Mouse (Mus musculus) kidney, adult 2 months (tissue): ENCODE data around the gene Hist1h2ak. TPM values are rescaled to one million over a fixed set of nuclear protein-coding genes. Genes with fewer than 3 reads are reported as not detected.

Experiments used
- DNase-seq: peaks from one replicate; pipeline ENCODE4 v3.0.0; 2021
- H3K27ac ChIP-seq: fragments of 200-500 bp; 2 replicates; pipeline ENCODE4 v1.5.1; 2012; ENCODE audit warnings: low read depth, low read length, control low read depth, inconsistent platforms; ENCODE audit not compliant: insufficient read depth
- H3K27me3 ChIP-seq: fragments of 200-500 bp; replicated peaks from 2 replicates; pipeline ENCODE4 v1.6.1; 2012; ENCODE audit warnings: mild to moderate bottlenecking, moderate library complexity, low read length, inconsistent platforms; ENCODE audit not compliant: control insufficient read depth, insufficient read depth
- H3K36me3 ChIP-seq: fragments of 200-500 bp; 2 replicates; pipeline ENCODE4 v1.6.1; 2012; ENCODE audit warnings: mild to moderate bottlenecking, moderate library complexity, low read length, inconsistent platforms; ENCODE audit not compliant: control insufficient read depth, insufficient read depth
- H3K4me1 ChIP-seq: fragments of 200-500 bp; 2 replicates; pipeline ENCODE4 v1.6.1; 2011; ENCODE audit warnings: low read length; ENCODE audit not compliant: control insufficient read depth, insufficient read depth
- H3K4me3 ChIP-seq: fragments of 200-500 bp; 2 replicates; pipeline ENCODE4 v1.5.1; 2011; ENCODE audit warnings: mild to moderate bottlenecking, low read depth, low read length, control low read depth; ENCODE audit not compliant: insufficient read depth
- CTCF ChIP-seq: fragments of 200-500 bp; conservative IDR thresholded peaks from 2 replicates; pipeline ENCODE4 v1.5.1; 2011; ENCODE audit warnings: low read depth, mild to moderate bottlenecking, control low read depth, low read length, moderate library complexity, mixed read lengths; ENCODE audit not compliant: insufficient read depth, insufficient read length
- POLR2A ChIP-seq: fragments of 200-500 bp; IDR thresholded peaks from one replicate; pipeline ENCODE4 v1.6.1; 2011; ENCODE audit warnings: low read depth, low read length, control low read depth
- WGBS: fragments of 180-500 bp; shearing (Covaris S2); methylation state at CpG from one replicate; pipeline ENCODE4 v1.1.7; 2018; 5-methylcytosine and 5-hydroxymethylcytosine counted together
- polyA plus RNA-seq: library from polyadenylated mRNA; depleted of rRNA; stranded (reverse); fragments of >200 nt; gene quantifications from 2 replicates; pipeline ENCODE4 v1.2.3, GENCODE M21; 2012; rRNA removed

Hist1h2ak gene
- polyA plus RNA-seq, 1 experiment = 0.72 TPM

DNA sequence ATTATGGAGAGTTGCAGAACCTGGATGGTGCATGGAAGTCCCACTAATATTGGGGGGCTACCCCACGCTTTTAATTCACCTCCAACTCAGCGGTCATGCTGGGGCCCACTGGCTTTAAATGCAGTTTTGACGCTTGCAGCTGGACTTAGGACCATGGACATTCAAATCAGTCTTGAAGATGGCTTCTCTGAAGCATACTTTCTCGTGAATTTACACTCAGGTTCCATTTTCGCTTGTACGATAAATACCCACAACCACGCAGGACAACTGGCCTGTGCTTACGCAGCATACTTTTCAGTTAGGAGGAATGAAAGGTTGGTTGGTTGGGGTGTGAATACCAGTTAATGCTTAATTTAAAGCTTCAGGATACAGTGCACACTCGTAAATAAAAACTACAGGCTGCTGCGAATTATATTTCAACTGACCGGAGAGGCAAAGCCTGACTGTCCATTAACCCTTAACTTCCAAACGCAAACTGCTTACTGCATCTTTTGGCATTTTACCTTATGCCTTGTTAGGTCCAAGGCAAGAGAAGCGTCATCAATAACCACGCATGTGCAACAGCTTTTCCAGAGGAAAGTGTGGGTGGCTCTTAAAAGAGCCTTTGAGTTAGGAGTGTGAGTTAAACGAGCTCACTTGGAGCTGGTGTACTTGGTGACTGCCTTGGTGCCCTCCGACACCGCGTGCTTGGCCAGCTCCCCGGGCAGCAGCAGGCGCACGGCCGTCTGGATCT lies 38.3 kb downstream of the Hist1h2ak start:
- under 1% methylated on average over 22 of the region's 22 CpGs for WGBS
- Histone ChIP-seq H3K27me3 (no peaks in the 10 kb centered on the region), H3K27ac (no peak overlapping the region), H3K36me3 (no peaks in the 10 kb centered on the region), H3K4me3 (no peak overlapping the region), H3K4me1 (peaks cover 10% of the 10 kb centered on the region; the same call in 1 of the 2 replicates)
- no peak for DNase-seq
- TF ChIP-seq POLR2A (no peak), CTCF (no peak)

DNA sequence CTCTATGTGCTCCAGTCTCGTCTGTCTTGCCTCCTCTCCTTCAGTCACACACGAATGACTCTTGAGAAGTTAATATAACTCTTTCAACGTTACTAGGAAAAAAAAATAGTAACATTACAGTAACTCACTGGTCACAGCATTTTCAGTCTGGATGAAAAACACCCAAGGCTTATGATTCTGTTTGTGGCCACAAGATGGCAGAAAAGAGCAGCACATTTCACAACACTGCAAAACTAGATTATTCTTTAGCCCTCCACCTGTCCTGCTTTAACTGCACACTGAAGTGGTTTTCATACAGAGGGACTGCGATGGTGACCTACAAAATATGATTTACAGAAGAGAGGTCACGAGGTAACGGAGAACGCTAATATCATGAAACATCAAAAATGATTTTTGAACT lies 38.9 kb downstream of the Hist1h2ak start:
- TF ChIP-seq POLR2A = no peak
- peak; percentile 28; the same call in 1 of the 2 replicates for TF ChIP-seq CTCF
- 0% methylated on average over 7 of the region's 7 CpGs for WGBS
- H3K36me3 ChIP-seq = no peaks in the 10 kb centered on the region
- peaks cover 10% of the 10 kb centered on the region; the same call in 1 of the 2 replicates for H3K4me1 ChIP-seq
- no peaks in the 10 kb centered on the region for H3K27me3 ChIP-seq
- H3K4me3 ChIP-seq = no peak overlapping the region
- H3K27ac ChIP-seq = no peak overlapping the region
- peak; percentile 75 for DNase-seq

DNA sequence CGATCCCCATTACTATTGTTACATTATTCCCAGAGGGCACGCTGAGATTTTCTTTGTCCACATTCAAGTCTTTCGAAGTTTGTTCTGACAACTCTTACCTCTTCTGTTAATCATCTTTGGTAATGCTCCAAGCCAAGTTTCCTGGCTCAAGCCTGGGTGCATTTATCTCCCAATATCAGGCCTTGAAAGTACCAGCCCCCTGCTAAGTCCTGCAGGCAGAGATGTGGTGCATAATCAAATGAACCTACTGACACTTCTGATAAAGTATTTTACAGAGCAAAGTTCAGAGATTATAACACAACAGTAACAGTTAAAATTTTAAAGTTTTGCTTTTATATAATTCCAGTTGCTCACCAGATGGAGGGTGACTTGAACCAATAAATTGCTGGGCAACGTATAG lies 41.9 kb downstream of the Hist1h2ak start:
- Histone ChIP-seq H3K4me3 (no peak overlapping the region), H3K27ac (no peak overlapping the region), H3K36me3 (no peaks in the 10 kb centered on the region), H3K4me1 (peaks cover 8% of the 10 kb centered on the region; the same call in 1 of the 2 replicates), H3K27me3 (no peaks in the 10 kb centered on the region)
- DNase-seq = peak; percentile 4
- 42% methylated on average over 4 of the region's 4 CpGs for WGBS
- TF ChIP-seq POLR2A (no peak), CTCF (no peak)

DNA sequence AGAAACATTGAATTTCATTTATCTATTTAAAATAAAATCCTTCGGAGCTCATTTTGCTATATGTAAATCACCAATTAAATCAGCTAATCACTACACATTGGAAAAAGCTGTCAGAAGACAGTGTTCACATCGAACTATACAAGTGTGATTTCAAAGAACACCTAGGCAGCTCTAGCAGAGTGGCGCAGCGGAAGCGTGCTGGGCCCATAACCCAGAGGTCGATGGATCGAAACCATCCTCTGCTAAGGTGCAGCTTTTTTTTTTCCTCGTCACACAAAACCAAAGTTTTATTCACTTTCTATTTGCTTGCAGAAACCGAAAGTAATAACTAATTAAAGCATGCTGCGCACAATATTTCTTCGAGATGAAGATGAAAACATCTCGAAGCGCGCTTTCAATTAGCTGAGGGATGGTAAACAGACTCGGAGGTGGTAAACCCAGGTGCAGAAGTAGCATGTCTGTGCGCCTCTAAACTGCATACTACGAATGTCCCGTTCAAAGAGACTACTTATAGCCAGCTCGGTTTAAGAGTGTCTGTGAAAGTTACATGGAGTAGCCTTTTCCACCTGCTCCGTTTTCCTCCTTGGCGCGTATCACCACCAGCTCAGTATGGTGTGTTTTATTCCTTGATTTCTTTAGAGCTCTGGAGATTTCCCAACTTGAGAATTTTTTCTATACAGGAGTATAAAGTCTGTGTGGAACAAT lies 42.7 kb downstream of the Hist1h2ak start:
- DNase-seq = peak; percentile 84
- peaks cover 8% of the 10 kb centered on the region; the same call in 1 of the 2 replicates for H3K4me1 ChIP-seq
- no peak overlapping the region for H3K27ac ChIP-seq
- TF ChIP-seq POLR2A = no peak
- no peak for TF ChIP-seq CTCF
- 6% methylated on average over 22 of the region's 22 CpGs for WGBS
- peak overlapping the region; percentile 49 for H3K4me3 ChIP-seq
- no peaks in the 10 kb centered on the region for H3K27me3 ChIP-seq
- H3K36me3 ChIP-seq = no peaks in the 10 kb centered on the region

DNA sequence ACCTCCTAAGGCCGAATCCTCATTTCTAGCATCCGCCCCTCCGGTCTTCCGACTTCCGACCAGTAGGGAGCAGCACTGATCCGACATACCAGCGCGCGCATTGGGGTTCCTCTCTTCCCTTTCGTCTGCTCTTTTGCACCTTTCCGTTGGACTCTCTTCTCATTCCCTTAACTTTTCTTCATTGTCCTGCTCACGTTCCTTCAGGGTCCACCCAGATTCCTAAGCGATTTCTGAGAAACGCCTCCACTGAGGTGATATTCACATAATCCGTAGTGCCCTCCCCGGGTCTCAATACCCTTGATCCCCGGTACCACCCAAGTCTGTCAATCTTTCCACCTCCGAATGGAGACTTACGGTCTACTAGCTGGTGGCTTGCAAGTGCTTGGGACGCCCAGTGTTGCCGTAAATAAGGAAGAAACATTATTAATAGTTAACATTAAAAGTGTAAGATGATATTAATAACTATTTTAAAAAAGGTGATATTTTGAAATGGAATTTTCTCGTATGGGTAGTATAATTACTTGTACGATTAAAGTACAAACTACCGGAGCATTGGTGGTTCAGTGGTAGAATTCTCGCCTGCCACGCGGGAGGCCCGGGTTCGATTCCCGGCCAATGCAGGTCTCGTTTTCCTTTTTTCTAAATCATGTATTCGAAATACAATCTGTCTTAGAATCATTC lies 43.5 kb downstream of the Hist1h2ak start:
- TF ChIP-seq POLR2A (no peak), CTCF (peak; percentile 76)
- WGBS = under 1% methylated on average over 32 of the region's 32 CpGs
- H3K4me3 ChIP-seq = peak overlapping the region; percentile 71
- H3K27ac ChIP-seq = peak overlapping the region; percentile 17; the same call in 1 of the 2 replicates
- no peaks in the 10 kb centered on the region for H3K27me3 ChIP-seq
- H3K36me3 ChIP-seq = no peaks in the 10 kb centered on the region
- H3K4me1 ChIP-seq = peaks cover 5% of the 10 kb centered on the region; the same call in 1 of the 2 replicates
- DNase-seq = peak; percentile 92

DNA sequence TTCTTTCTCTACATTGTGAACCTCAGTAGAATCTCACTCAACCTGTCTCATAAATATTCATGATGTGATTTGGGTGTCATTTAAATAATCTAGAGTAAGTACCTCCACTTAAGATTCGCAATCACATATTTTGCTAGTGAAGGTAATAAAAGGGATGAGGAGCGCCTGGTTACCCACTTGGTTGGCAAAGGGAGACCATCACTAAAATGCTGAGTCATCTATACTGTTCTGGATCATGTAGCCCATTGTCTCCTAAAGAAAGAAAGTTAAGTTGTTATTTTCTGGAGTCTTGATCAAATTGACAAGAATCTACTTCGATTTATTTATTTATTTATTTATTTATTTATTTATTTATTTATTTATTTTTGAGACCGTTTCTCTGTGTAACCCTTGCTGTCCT lies 47.0 kb downstream of the Hist1h2ak start:
- H3K27me3 ChIP-seq = no peaks in the 10 kb centered on the region
- H3K4me1 ChIP-seq = no peaks in the 10 kb centered on the region
- no peak for DNase-seq
- TF ChIP-seq CTCF = no peak
- TF ChIP-seq POLR2A = no peak
- H3K4me3 ChIP-seq = no peak overlapping the region
- 67% methylated on average over 4 of the region's 4 CpGs for WGBS
- H3K27ac ChIP-seq = no peak overlapping the region
- no peaks in the 10 kb centered on the region for H3K36me3 ChIP-seq

Other genes starting within 250 kb of the Hist1h2ak start
- gene Zkscan8, start 222.7 kb downstream of the Hist1h2ak start, polyA plus RNA-seq = 3.0 and 4.2 TPM in 2 replicates
- gene Olfr1366, start 211.0 kb downstream of the Hist1h2ak start, polyA plus RNA-seq = not detected in 2 replicates
- gene Olfr1535, start 193.9 kb downstream of the Hist1h2ak start, polyA plus RNA-seq = not detected in 2 replicates
- not detected in 2 replicates for gene Olfr1364, start 172.1 kb downstream of the Hist1h2ak start, polyA plus RNA-seq
- not detected in 2 replicates for gene Olfr1362, start 139.8 kb downstream of the Hist1h2ak start, polyA plus RNA-seq
- not detected in 2 replicates for gene Olfr11, start 111.3 kb downstream of the Hist1h2ak start, polyA plus RNA-seq
- gene Olfr1361, start 90.4 kb downstream of the Hist1h2ak start, polyA plus RNA-seq = not detected in 2 replicates
- gene Olfr1360, start 76.4 kb downstream of the Hist1h2ak start, polyA plus RNA-seq = not detected in 2 replicates
- gene Olfr1359, start 55.7 kb downstream of the Hist1h2ak start, polyA plus RNA-seq = not detected in 2 replicates
- gene Hist1h2bl, start 37.7 kb downstream of the Hist1h2ak start, polyA plus RNA-seq = 1.0 TPM in 1 of 2 replicates, not detected in the other
- 0.49 and 1.2 TPM in 2 replicates for gene Hist1h2ai, start 37.4 kb downstream of the Hist1h2ak start, polyA plus RNA-seq
- 1.1 and 2.2 TPM in 2 replicates for gene Hist1h3h, start 36.2 kb downstream of the Hist1h2ak start, polyA plus RNA-seq
- gene Hist1h2bm, start 31.8 kb downstream of the Hist1h2ak start, polyA plus RNA-seq = 0.24 and 0.38 TPM in 2 replicates
- gene Hist1h4j, start 18.8 kb downstream of the Hist1h2ak start, polyA plus RNA-seq = 0.75 and 1.1 TPM in 2 replicates
- gene Hist1h4k, start 3.3 kb downstream of the Hist1h2ak start, polyA plus RNA-seq = 2.6 and 6.8 TPM in 2 replicates
- not detected in 2 replicates for gene Hist1h2bn, start 296 bp upstream of the Hist1h2ak start, polyA plus RNA-seq
- 0.14 TPM in 1 of 2 replicates, not detected in the other for gene Hist1h1b, start 26.8 kb upstream of the Hist1h2ak start, polyA plus RNA-seq
- 1.1 and 3.3 TPM in 2 replicates for gene Hist1h3i, start 29.5 kb upstream of the Hist1h2ak start, polyA plus RNA-seq
- 0.33 TPM in 1 of 2 replicates, not detected in the other for gene Hist1h2an, start 33.4 kb upstream of the Hist1h2ak start, polyA plus RNA-seq
- gene Hist1h2bp, start 33.6 kb upstream of the Hist1h2ak start, polyA plus RNA-seq = 0.43 TPM in 1 of 2 replicates, not detected in the other
- gene Hist1h2bq, start 56.4 kb upstream of the Hist1h2ak start, polyA plus RNA-seq = 1.4 and 2.7 TPM in 2 replicates
- gene Hist1h2ao, start 56.6 kb upstream of the Hist1h2ak start, polyA plus RNA-seq = not detected in 2 replicates
- not detected in 2 replicates for gene Hist1h4m, start 57.9 kb upstream of the Hist1h2ak start, polyA plus RNA-seq
- 3.6 and 5.2 TPM in 2 replicates for gene Hist1h4n, start 78.4 kb upstream of the Hist1h2ak start, polyA plus RNA-seq
- 7.6 and 8.6 TPM in 2 replicates for gene Hist1h2ap, start 79.7 kb upstream of the Hist1h2ak start, polyA plus RNA-seq
- 1.3 and 2.1 TPM in 2 replicates for gene Hist1h2br, start 79.9 kb upstream of the Hist1h2ak start, polyA plus RNA-seq
- gene Zfp184, start 191.3 kb upstream of the Hist1h2ak start, polyA plus RNA-seq = 0.39 and 0.44 TPM in 2 replicates
- gene Pom121l2, start 227.4 kb upstream of the Hist1h2ak start, polyA plus RNA-seq = 0.04 and 0.06 TPM in 2 replicates